Mouse (Mus musculus) MEL (cell line): ENCODE results near the gene Bscl2. TPM values are rescaled to one million over a fixed set of nuclear protein-coding genes. Genes with fewer than 3 reads are reported as not detected.

Experiments
- DNase-seq: peaks from one replicate; pipeline ENCODE4 v3.0.0; 2011; ENCODE audit warnings: low read depth, low spot score
- H3K27ac ChIP-seq: 2 replicates; pipeline ENCODE4 v1.5.1; 2012; ENCODE audit warnings: low read depth, mild to moderate bottlenecking, control low read depth, low read length, moderate library complexity; ENCODE audit not compliant: control insufficient read depth
- H3K27me3 ChIP-seq, 2 experiments: fragments of 150-350 bp in 1 of 2; sonication (generic) in 1 of 2; 2 replicates each; pipeline ENCODE4 v1.6.1; 2012; ENCODE audit warnings: low read length in 2 of 2, mild to moderate bottlenecking in 2 of 2, improper control_type of control experiment in 1 of 2, moderate library complexity in 1 of 2; ENCODE audit not compliant: insufficient read depth in 2 of 2, control insufficient read depth in 1 of 2
- H3K36me3 ChIP-seq, 2 experiments: 2 replicates each; pipeline ENCODE4 v1.6.1; 2012 to 2014; ENCODE audit warnings: low read length in 2 of 2, improper control_type of control experiment in 1 of 2, inconsistent platforms in 1 of 2, mild to moderate bottlenecking in 1 of 2; ENCODE audit not compliant: insufficient read depth in 2 of 2, control insufficient read depth in 1 of 2
- H3K4me1 ChIP-seq, 2 experiments: fragments of 150-350 bp in 1 of 2; sonication (generic) in 1 of 2; 2 replicates each; pipeline ENCODE4 v1.6.1; 2012; ENCODE audit warnings: low read length in 2 of 2, improper control_type of control experiment in 1 of 2, mild to moderate bottlenecking in 1 of 2; ENCODE audit not compliant: insufficient read depth in 2 of 2, control insufficient read depth in 1 of 2
- H3K4me3 ChIP-seq, 2 experiments: fragments of 150-350 bp in 1 of 2; sonication (generic) in 1 of 2; 2 replicates each; pipeline ENCODE4 v1.5.1; 2012; ENCODE audit warnings: low read depth in 2 of 2, low read length in 2 of 2, mild to moderate bottlenecking in 2 of 2, moderate library complexity in 2 of 2, control low read depth in 1 of 2, improper control_type of control experiment in 1 of 2; ENCODE audit not compliant: control insufficient read depth in 1 of 2, insufficient read depth in 1 of 2
- H3K79me2 ChIP-seq: 2 replicates; pipeline ENCODE4 v1.6.1; 2012; ENCODE audit warnings: mild to moderate bottlenecking, low read length, moderate library complexity; ENCODE audit not compliant: control insufficient read depth, poor library complexity, insufficient read depth
- H3K9ac ChIP-seq: 2 replicates; pipeline ENCODE4 v1.6.1; 2012; ENCODE audit warnings: low read depth, mild to moderate bottlenecking, control low read depth, low read length, moderate library complexity; ENCODE audit not compliant: control insufficient read depth, poor library complexity, severe bottlenecking
- H3K9me3 ChIP-seq: fragments of 150-350 bp; sonication (generic); replicated peaks from 2 replicates; pipeline ENCODE4 v1.6.1; 2012; ENCODE audit warnings: mild to moderate bottlenecking, low read length, improper control_type of control experiment, moderate library complexity; ENCODE audit not compliant: insufficient read depth
- BHLHE40 ChIP-seq: IDR thresholded peaks from 2 replicates; pipeline ENCODE4 v1.6.1; 2012; ENCODE audit warnings: low read depth, mild to moderate bottlenecking, inconsistent platforms, low read length, improper control_type of control experiment, borderline replicate concordance
- CHD1 ChIP-seq: IDR thresholded peaks from 2 replicates; pipeline ENCODE4 v1.6.1; 2012; ENCODE audit warnings: low read depth, mild to moderate bottlenecking, inconsistent platforms, low read length, improper control_type of control experiment
- CHD2 ChIP-seq: IDR thresholded peaks from 2 replicates; pipeline ENCODE4 v1.6.1; 2011; ENCODE audit warnings: low read length, improper control_type of control experiment
- CTCF ChIP-seq, 3 experiments: IDR thresholded peaks in 2 of 3; conservative IDR thresholded peaks in 1 of 3; 2 replicates each; pipeline ENCODE4 v1.5.1; 2011 to 2012; ENCODE audit warnings: low read length in 3 of 3, low read depth in 2 of 3, mild to moderate bottlenecking in 2 of 3, improper control_type of control experiment in 1 of 3, inconsistent platforms in 1 of 3, mixed read lengths in 1 of 3, moderate library complexity in 1 of 3; ENCODE audit not compliant: control insufficient read depth in 1 of 3, insufficient read depth in 1 of 3, poor library complexity in 1 of 3, severe bottlenecking in 1 of 3
- E2F4 ChIP-seq: IDR thresholded peaks from 2 replicates; pipeline ENCODE4 v1.6.1; 2011; ENCODE audit warnings: low read depth, low read length, improper control_type of control experiment, borderline replicate concordance
- ELF1 ChIP-seq: IDR thresholded peaks from 2 replicates; pipeline ENCODE4 v1.6.1; 2014; ENCODE audit warnings: low read depth, mild to moderate bottlenecking, inconsistent platforms, low read length, improper control_type of control experiment, moderate library complexity
- JUND ChIP-seq: IDR thresholded peaks from 2 replicates; pipeline ENCODE4 v1.6.1; 2011; ENCODE audit warnings: low read depth, mild to moderate bottlenecking, improper control_type of control experiment, low read length
- KAT2A ChIP-seq: conservative IDR thresholded peaks from 2 replicates; pipeline ENCODE4 v1.6.1; 2012; ENCODE audit warnings: low read depth, low read length, improper control_type of control experiment, inconsistent platforms
- MAFK ChIP-seq: IDR thresholded peaks from 2 replicates; pipeline ENCODE4 v1.6.1; 2011; ENCODE audit warnings: low read depth, mild to moderate bottlenecking, low read length, improper control_type of control experiment, borderline replicate concordance
- MAX ChIP-seq: IDR thresholded peaks from 2 replicates; pipeline ENCODE4 v1.6.1; 2011; ENCODE audit warnings: low read length, improper control_type of control experiment
- MAZ ChIP-seq: IDR thresholded peaks from 2 replicates; pipeline ENCODE4 v1.6.1; 2012; ENCODE audit warnings: low read depth, mild to moderate bottlenecking, inconsistent platforms, low read length, improper control_type of control experiment
- MEF2A ChIP-seq: IDR thresholded peaks from 2 replicates; pipeline ENCODE4 v1.6.1; 2014; ENCODE audit warnings: low read depth, mild to moderate bottlenecking, inconsistent platforms, low read length, improper control_type of control experiment; ENCODE audit not compliant: poor library complexity, insufficient replicate concordance, severe bottlenecking; ENCODE audit errors: extremely low read depth
- MYB ChIP-seq: IDR thresholded peaks from 2 replicates; pipeline ENCODE4 v1.6.1; 2011; ENCODE audit warnings: mild to moderate bottlenecking, low read depth, low read length, improper control_type of control experiment
- MYC ChIP-seq: IDR thresholded peaks from 2 replicates; pipeline ENCODE4 v1.6.1; 2011; ENCODE audit warnings: low read depth, mild to moderate bottlenecking, low read length, improper control_type of control experiment, moderate library complexity
- NELFE ChIP-seq: IDR thresholded peaks from 2 replicates; pipeline ENCODE4 v1.6.1; 2011; ENCODE audit warnings: low read depth, low read length, improper control_type of control experiment
- NRF1 ChIP-seq: IDR thresholded peaks from 2 replicates; pipeline ENCODE4 v1.6.1; 2014; ENCODE audit warnings: low read depth, mild to moderate bottlenecking, inconsistent platforms, low read length, improper control_type of control experiment, moderate library complexity; ENCODE audit not compliant: poor library complexity, insufficient read depth, severe bottlenecking
- POLR2A ChIP-seq, 2 experiments: IDR thresholded peaks; 2 replicates each; pipeline ENCODE4 v1.6.1; 2011 to 2012; ENCODE audit warnings: low read length in 2 of 2, mild to moderate bottlenecking in 2 of 2, control low read depth in 1 of 2, improper control_type of control experiment in 1 of 2, low read depth in 1 of 2, moderate library complexity in 1 of 2; ENCODE audit not compliant: control insufficient read depth in 1 of 2, insufficient read depth in 1 of 2, poor library complexity in 1 of 2
- POLR2AphosphoS2 ChIP-seq: IDR thresholded peaks from 2 replicates; pipeline ENCODE4 v1.6.1; 2011; ENCODE audit warnings: low read length, improper control_type of control experiment
- RAD21 ChIP-seq: IDR thresholded peaks from 2 replicates; pipeline ENCODE4 v1.6.1; 2011; ENCODE audit warnings: mild to moderate bottlenecking, low read depth, low read length, improper control_type of control experiment
- RCOR1 ChIP-seq: IDR thresholded peaks from 2 replicates; pipeline ENCODE4 v1.6.1; 2012; ENCODE audit warnings: low read depth, mild to moderate bottlenecking, inconsistent platforms, low read length, improper control_type of control experiment
- SIN3A ChIP-seq: IDR thresholded peaks from 2 replicates; pipeline ENCODE4 v1.6.1; 2012; ENCODE audit warnings: low read length, improper control_type of control experiment, inconsistent platforms
- SMC3 ChIP-seq: IDR thresholded peaks from 2 replicates; pipeline ENCODE4 v1.6.1; 2011; ENCODE audit warnings: low read depth, low read length, improper control_type of control experiment
- TCF12 ChIP-seq: IDR thresholded peaks from 2 replicates; pipeline ENCODE4 v1.6.1; 2014; ENCODE audit warnings: low read depth, mild to moderate bottlenecking, inconsistent platforms, low read length, improper control_type of control experiment, moderate library complexity
- USF1 ChIP-seq: IDR thresholded peaks from 2 replicates; pipeline ENCODE4 v1.6.1; 2014; ENCODE audit warnings: low read depth, mild to moderate bottlenecking, inconsistent platforms, low read length, improper control_type of control experiment, moderate library complexity
- USF2 ChIP-seq, 2 experiments: IDR thresholded peaks; 2 replicates each; pipeline ENCODE4 v1.6.1; 2011 to 2012; ENCODE audit warnings: improper control_type of control experiment in 2 of 2, low read length in 2 of 2, borderline replicate concordance in 1 of 2, inconsistent platforms in 1 of 2, low read depth in 1 of 2, mild to moderate bottlenecking in 1 of 2; ENCODE audit not compliant: insufficient read depth in 1 of 2
- ZKSCAN1 ChIP-seq: IDR thresholded peaks from 2 replicates; pipeline ENCODE4 v1.6.1; 2012; ENCODE audit warnings: low read depth, mild to moderate bottlenecking, inconsistent platforms, low read length, improper control_type of control experiment, moderate library complexity
- ZMIZ1 ChIP-seq: IDR thresholded peaks from 2 replicates; pipeline ENCODE4 v1.6.1; 2012; ENCODE audit warnings: low read depth, mild to moderate bottlenecking, inconsistent platforms, low read length, improper control_type of control experiment, moderate library complexity
- ZNF384 ChIP-seq: IDR thresholded peaks from 2 replicates; pipeline ENCODE4 v1.6.1; 2012; ENCODE audit warnings: low read depth, mild to moderate bottlenecking, inconsistent platforms, low read length, improper control_type of control experiment
- polyA plus RNA-seq, 2 experiments: library from polyadenylated mRNA; stranded (reverse) in 1 of 2; unstranded in 1 of 2; fragments of >175 nt in 1 of 2; fragments of >200 nt in 1 of 2; gene quantifications; 2 replicates each; pipeline versions ENCODE4 v1.2.1 to v1.2.4; 2012; ENCODE audit warnings: low replicate concordance in 2 of 2, low read depth in 1 of 2; ENCODE audit not compliant: insufficient read length in 2 of 2, insufficient read depth in 1 of 2, missing spikeins in 1 of 2
- total RNA-seq: library from RNA; depleted of rRNA; stranded (reverse); fragments of 300-350 nt; gene quantifications from 2 replicates; pipeline ENCODE4 v1.2.3, GENCODE M21; 2012

Bscl2 gene
- total and polyA plus RNA-seq, 3 experiments, result 26.0 to 51.3 TPM; not detected in 1

DNA sequence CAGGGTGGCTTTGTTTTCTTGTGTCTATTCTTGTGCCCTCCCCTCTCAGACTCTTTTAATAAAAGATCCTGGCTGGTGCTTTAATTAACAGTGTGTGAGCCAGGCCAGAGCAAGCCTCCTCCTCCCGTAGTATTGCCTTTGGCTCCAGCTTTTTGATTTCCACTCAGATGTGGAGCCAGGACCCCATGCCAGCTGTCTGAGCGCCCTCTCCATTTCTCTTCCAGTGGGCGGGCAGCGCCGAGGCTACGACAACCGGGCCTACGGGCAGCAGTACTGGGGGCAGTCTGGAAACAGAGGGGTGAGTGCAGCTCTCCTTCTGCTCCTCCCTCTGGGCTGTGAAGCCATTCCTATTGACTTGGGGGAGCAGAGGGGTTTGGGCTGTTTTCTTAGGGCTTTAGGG lies 6.6 kb upstream of the Bscl2 start:
- peaks cover 3% of the 10 kb centered on the region; the same call in 1 of the 2 replicates for H3K79me2 ChIP-seq
- no peaks in the 10 kb centered on the region for H3K27me3 ChIP-seq
- no peaks in the 10 kb centered on the region; a peak in 1 of 4 replicates for H3K4me1 ChIP-seq
- H3K9ac ChIP-seq, result no peak overlapping the region
- H3K4me3 ChIP-seq, result no peak overlapping the region
- H3K9me3 ChIP-seq, result no peaks in the 10 kb centered on the region
- no peak for DNase-seq
- H3K36me3 ChIP-seq, result peaks cover 2 to 55% of the 10 kb centered on the region in 2 experiments; a peak in 3 of 4 replicates
- H3K27ac ChIP-seq, result no peak overlapping the region
- no peak for TF ChIP-seq USF2 (IDR thresholded peaks at IDR 0.05; ENCODE audit: borderline replicate concordance in 1 of 2, insufficient read depth in 1 of 2, low read depth in 1 of 2, low read length in 2 of 2)
- TF ChIP-seq MAZ, result no peak
- TF ChIP-seq SIN3A, result no peak
- no peak for TF ChIP-seq NRF1
- TF ChIP-seq ZNF384, result no peak
- TF ChIP-seq ZKSCAN1, result no peak
- TF ChIP-seq USF1, result no peak
- TF ChIP-seq NELFE, result no peak
- TF ChIP-seq POLR2A (IDR thresholded peaks at IDR 0.05; ENCODE audit: control insufficient read depth in 1 of 2, insufficient read depth in 1 of 2, low read depth in 1 of 2, low read length in 2 of 2, poor library complexity in 1 of 2), result no peak
- TF ChIP-seq KAT2A, result no peak
- TF ChIP-seq CHD2, result no peak
- TF ChIP-seq POLR2AphosphoS2, result no peak
- no peak for TF ChIP-seq ELF1
- TF ChIP-seq BHLHE40, result no peak
- no peak for TF ChIP-seq E2F4
- TF ChIP-seq MAFK, result no peak
- no peak for TF ChIP-seq CTCF (IDR thresholded peaks at IDR 0.05 in 2 of 3, conservative IDR thresholded peaks at IDR 0.05 in 1 of 3; ENCODE audit: control insufficient read depth in 1 of 3, insufficient read depth in 1 of 3, low read depth in 2 of 3, low read length in 3 of 3, poor library complexity in 1 of 3, severe bottlenecking in 1 of 3)
- TF ChIP-seq MYC, result no peak

GRCm38 (mm10) chr19:8831262-8831661 lies 6.0 kb upstream of the Bscl2 start:
- DNase-seq, result no peak
- no peaks in the 10 kb centered on the region; a peak in 1 of 4 replicates for H3K4me1 ChIP-seq
- peaks cover 3% of the 10 kb centered on the region; the same call in 1 of the 2 replicates for H3K79me2 ChIP-seq
- TF ChIP-seq E2F4 (no peak), MAFK (no peak), USF1 (no peak), JUND (no peak), MAZ (no peak), TCF12 (no peak), RAD21 (no peak), MAX (no peak), MYB (no peak), ZMIZ1 (no peak), SMC3 (no peak), NRF1 (no peak), RCOR1 (no peak), MYC (no peak), MEF2A (no peak), CHD1 (no peak)
- H3K27ac ChIP-seq, result no peak overlapping the region
- peaks cover 0 to 49% of the 10 kb centered on the region in 2 experiments; a peak in 3 of 4 replicates for H3K36me3 ChIP-seq
- H3K9ac ChIP-seq, result no peak overlapping the region
- no peaks in the 10 kb centered on the region for H3K27me3 ChIP-seq
- no peak overlapping the region for H3K4me3 ChIP-seq
- no peaks in the 10 kb centered on the region for H3K9me3 ChIP-seq
